In genomic region chr5:48636675-48637074, GRCm38 (mm10) we compare ENCODE assay signal across 33 mouse cellular contexts.
"Had no signal": no experiment of that assay in that cellular context is flagged by ENCODE, and none has a peak within 500 bp of the region (broad histone marks: within the 10 kb centered on the region; RNA-seq: fewer than 3 reads in every experiment).

No protein-coding gene starts in this region.

- H3K9me3 ChIP-seq: heart, embryonic 10.5 days; heart, embryonic 12.5 days; heart, embryonic 13.5 days; heart, embryonic 15.5 days; hindbrain, embryonic 10.5 days; hindbrain, embryonic 12.5 days; hindbrain, embryonic 13.5 days; hindbrain, embryonic 15.5 days; kidney, embryonic 15.5 days had no signal

- H3K4me3 ChIP-seq: heart, adult 2 months; heart, embryonic 10.5 days; heart, embryonic 12.5 days; heart, embryonic 13.5 days; heart, embryonic 15.5 days; hindbrain, embryonic 10.5 days; hindbrain, embryonic 12.5 days; hindbrain, embryonic 13.5 days; hindbrain, embryonic 15.5 days; kidney, embryonic 15.5 days; layer of hippocampus, adult 2 months; left cerebral cortex, adult 2 months had no signal

- H3K36me3 ChIP-seq: heart, embryonic 10.5 days; heart, embryonic 12.5 days; heart, embryonic 13.5 days; heart, embryonic 15.5 days; hindbrain, embryonic 10.5 days; hindbrain, embryonic 12.5 days; hindbrain, embryonic 13.5 days; hindbrain, embryonic 15.5 days; kidney, embryonic 15.5 days had no signal

- H3K27me3 ChIP-seq: heart, embryonic 12.5 days; heart, embryonic 13.5 days; heart, embryonic 15.5 days; hindbrain, embryonic 12.5 days; hindbrain, embryonic 13.5 days; hindbrain, embryonic 15.5 days; kidney, embryonic 15.5 days had no signal

- H3K27ac ChIP-seq: heart, adult 2 months; heart, embryonic 10.5 days; heart, embryonic 13.5 days; heart, embryonic 15.5 days; hindbrain, embryonic 10.5 days; hindbrain, embryonic 12.5 days; hindbrain, embryonic 13.5 days; hindbrain, embryonic 14.5 days; hindbrain, embryonic 15.5 days; hindbrain, postnatal 0 days; kidney, embryonic 15.5 days; kidney, postnatal 0 days; layer of hippocampus, adult 2 months; left cerebral cortex, adult 2 months had no signal

- H3K4me1 ChIP-seq: heart, embryonic 10.5 days; heart, embryonic 12.5 days; heart, embryonic 13.5 days; heart, embryonic 15.5 days; hindbrain, embryonic 10.5 days; hindbrain, embryonic 12.5 days; hindbrain, embryonic 13.5 days; hindbrain, embryonic 15.5 days; kidney, embryonic 15.5 days had no signal

- H3K9ac ChIP-seq: heart, embryonic 12.5 days; heart, embryonic 13.5 days; heart, embryonic 15.5 days; hindbrain, embryonic 12.5 days; hindbrain, embryonic 13.5 days; hindbrain, embryonic 14.5 days; hindbrain, embryonic 15.5 days; kidney, embryonic 15.5 days had no signal

- H3K4me2 ChIP-seq: heart, embryonic 11.5 days; heart, embryonic 12.5 days; heart, embryonic 13.5 days; heart, embryonic 15.5 days; hindbrain, embryonic 12.5 days; hindbrain, embryonic 13.5 days; hindbrain, embryonic 14.5 days; hindbrain, embryonic 15.5 days; kidney, embryonic 15.5 days had no signal

- ATAC-seq: hindbrain, embryonic 16.5 days; hindbrain, postnatal 0 days; inflammation-experienced regulatory T-cells, adult 6 months had no signal

- DNase-seq: heart, adult 2 months; heart, postnatal 10 days; heart, postnatal 14 days; heart, postnatal 36 days; heart, postnatal 4 days; kidney, adult 11 months; kidney, adult 18-20 months; kidney, adult 2 months; kidney, adult 8-10 months; kidney, adult 9 months; kidney, postnatal 14 days; kidney, postnatal 25 days; kidney, postnatal 36 days; kidney, postnatal 4 days; layer of hippocampus, adult 9-11 months; layer of hippocampus, postnatal 36 days had no signal
